Mouse (Mus musculus) MEL (cell line): ENCODE results near the gene Osbpl9.

Source experiments
- CTCF ChIP-seq, 3 experiments: IDR thresholded peaks in 2 of 3; conservative IDR thresholded peaks in 1 of 3; 2 replicates each; pipeline ENCODE4 v1.5.1; 2011 to 2012; ENCODE audit warnings: low read length in 3 of 3, low read depth in 2 of 3, mild to moderate bottlenecking in 2 of 3, improper control_type of control experiment in 1 of 3, inconsistent platforms in 1 of 3, mixed read lengths in 1 of 3, moderate library complexity in 1 of 3; ENCODE audit not compliant: control insufficient read depth in 1 of 3, insufficient read depth in 1 of 3, poor library complexity in 1 of 3, severe bottlenecking in 1 of 3
- E2F4 ChIP-seq: IDR thresholded peaks from 2 replicates; pipeline ENCODE4 v1.6.1; 2011; ENCODE audit warnings: low read depth, low read length, improper control_type of control experiment, borderline replicate concordance
- EP300 ChIP-seq, 2 experiments: IDR thresholded peaks; 2 replicates each; pipeline ENCODE4 v1.6.1; 2011; ENCODE audit warnings: improper control_type of control experiment in 2 of 2, low read length in 2 of 2, low read depth in 1 of 2, mild to moderate bottlenecking in 1 of 2
- MAX ChIP-seq: IDR thresholded peaks from 2 replicates; pipeline ENCODE4 v1.6.1; 2011; ENCODE audit warnings: low read length, improper control_type of control experiment
- NELFE ChIP-seq: IDR thresholded peaks from 2 replicates; pipeline ENCODE4 v1.6.1; 2011; ENCODE audit warnings: low read depth, low read length, improper control_type of control experiment
- TCF12 ChIP-seq: IDR thresholded peaks from 2 replicates; pipeline ENCODE4 v1.6.1; 2014; ENCODE audit warnings: low read depth, mild to moderate bottlenecking, inconsistent platforms, low read length, improper control_type of control experiment, moderate library complexity

DNA sequence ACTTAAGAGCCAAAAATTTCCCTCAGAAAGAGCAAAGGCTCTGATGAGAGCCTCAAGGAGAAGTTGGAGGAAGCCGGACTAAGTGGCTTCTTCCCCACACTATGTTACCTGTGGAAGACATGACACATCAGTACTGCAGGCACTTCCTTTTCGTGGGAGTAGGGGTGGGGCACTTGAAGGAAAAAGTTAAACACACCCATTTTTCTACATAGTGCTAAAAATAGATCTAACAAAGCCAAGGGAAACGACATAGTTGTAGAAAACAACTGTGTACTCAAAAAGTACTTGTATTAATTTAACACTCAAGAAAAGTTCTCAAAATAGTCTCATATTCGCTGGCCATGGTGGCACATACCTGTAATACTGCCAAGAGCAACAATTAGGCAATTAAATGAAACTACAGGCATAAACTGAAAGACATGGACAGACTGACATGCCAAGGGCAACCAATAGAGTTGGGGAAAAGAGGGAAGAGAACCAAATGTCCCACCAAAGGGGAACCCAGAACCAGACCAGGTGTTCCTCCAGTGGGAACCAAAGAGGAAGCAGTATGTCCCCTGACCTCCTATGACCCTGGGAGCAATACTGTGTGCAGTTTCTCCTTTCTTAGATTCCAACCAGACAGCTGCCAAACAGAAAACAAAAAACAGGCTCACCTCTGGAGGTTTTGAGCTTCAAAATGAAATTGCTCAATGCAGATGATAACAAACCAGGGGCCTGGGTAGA is 79.1 kb downstream of the Osbpl9 start:
- TF ChIP-seq NELFE (no peak), E2F4 (no peak), CTCF (IDR thresholded peaks at IDR 0.05 in 2 of 3, conservative IDR thresholded peaks at IDR 0.05 in 1 of 3; ENCODE audit: control insufficient read depth in 1 of 3, insufficient read depth in 1 of 3, low read depth in 2 of 3, low read length in 3 of 3, poor library complexity in 1 of 3, severe bottlenecking in 1 of 3) (no peak), MAX (no peak), EP300 (IDR thresholded peaks at IDR 0.05; ENCODE audit: low read depth in 1 of 2, low read length in 2 of 2) (no peak), TCF12 (no peak)
